Mouse (Mus musculus) kidney, adult 2 months (tissue): Measurements from ENCODE around the gene Wdr93.

Source experiments
- CTCF ChIP-seq: fragments of 200-500 bp; conservative IDR thresholded peaks from 2 replicates; pipeline ENCODE4 v1.5.1; 2011; ENCODE audit warnings: low read depth, mild to moderate bottlenecking, control low read depth, low read length, moderate library complexity, mixed read lengths; ENCODE audit not compliant: insufficient read depth, insufficient read length
- POLR2A ChIP-seq: fragments of 200-500 bp; IDR thresholded peaks from one replicate; pipeline ENCODE4 v1.6.1; 2011; ENCODE audit warnings: low read depth, low read length, control low read depth

- TF ChIP-seq CTCF (no peak), POLR2A (no peak)
These were observed 88.2 kb downstream of the Wdr93 start for GRCm38 (mm10) chr7:79831145-79831544.
